Mouse (Mus musculus) right cerebral cortex, postnatal 4 days (tissue): ENCODE results near the gene Sstr2.
A peak's percentile ranks its signal among the peaks of the same experiment; 100 is the strongest.

Source experiments
- DNase-seq: peaks from one replicate; pipeline ENCODE4 v3.0.0-alpha.2; 2022

The Sstr2 gene

DNA sequence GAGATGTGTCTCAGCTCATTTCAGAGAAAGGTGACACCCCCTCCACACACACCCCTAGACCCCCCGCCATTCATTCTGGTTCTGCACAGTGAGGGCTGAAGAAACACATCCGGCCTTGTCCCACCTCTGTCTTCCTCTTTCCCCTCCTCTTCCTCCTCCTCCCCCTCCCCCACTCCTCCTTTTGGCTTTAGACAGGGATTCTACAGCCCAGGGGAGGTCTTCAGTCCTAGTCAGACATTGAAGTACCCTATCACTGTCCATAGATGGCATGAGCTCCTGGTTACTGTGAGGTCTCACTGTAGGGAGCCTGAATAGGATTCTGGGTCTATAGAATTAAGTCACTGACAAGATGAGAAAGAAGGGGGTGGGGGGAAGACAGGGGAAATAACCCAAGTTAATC lies 1.9 kb downstream of the Sstr2 start:
- no peak for DNase-seq

DNA sequence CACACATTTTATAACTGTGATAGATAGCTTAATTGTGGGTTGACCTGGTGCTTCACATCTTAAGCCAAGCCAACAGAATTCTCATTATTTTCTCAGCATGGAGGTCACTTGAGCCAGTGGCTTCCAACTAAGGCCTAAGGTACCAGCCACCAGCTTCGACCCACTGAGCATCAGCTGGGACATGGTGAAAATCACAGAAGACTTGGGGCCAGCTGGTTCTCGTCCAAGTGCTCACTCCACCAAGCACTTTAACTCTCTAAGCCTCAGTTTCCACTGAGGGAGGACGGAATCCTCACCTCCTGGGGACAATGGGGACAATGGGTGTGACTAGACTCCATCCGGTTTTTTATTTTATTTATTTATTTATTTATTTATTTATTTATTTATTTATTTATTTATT lies 2.9 kb downstream of the Sstr2 start:
- no peak for DNase-seq

DNA sequence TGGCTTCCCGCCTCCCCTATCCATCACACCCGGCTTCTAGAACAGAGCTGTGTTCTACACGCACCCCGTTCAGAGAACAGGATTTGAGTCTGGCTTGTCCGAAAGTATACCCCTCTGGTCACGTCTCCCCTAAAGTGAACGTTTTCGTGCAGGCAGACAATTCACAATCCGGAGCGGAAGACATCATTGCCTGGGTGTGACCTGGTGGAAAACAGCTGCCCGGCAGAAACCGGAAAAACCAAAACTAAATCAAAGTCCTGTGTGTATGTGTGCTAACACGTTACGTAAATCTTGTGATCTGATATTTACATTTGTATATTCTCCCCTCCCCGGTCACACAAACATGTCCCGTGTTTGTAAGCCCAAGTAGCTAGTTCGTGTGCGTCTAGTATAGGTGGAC lies 6.3 kb downstream of the Sstr2 start:
- no peak for DNase-seq

DNA sequence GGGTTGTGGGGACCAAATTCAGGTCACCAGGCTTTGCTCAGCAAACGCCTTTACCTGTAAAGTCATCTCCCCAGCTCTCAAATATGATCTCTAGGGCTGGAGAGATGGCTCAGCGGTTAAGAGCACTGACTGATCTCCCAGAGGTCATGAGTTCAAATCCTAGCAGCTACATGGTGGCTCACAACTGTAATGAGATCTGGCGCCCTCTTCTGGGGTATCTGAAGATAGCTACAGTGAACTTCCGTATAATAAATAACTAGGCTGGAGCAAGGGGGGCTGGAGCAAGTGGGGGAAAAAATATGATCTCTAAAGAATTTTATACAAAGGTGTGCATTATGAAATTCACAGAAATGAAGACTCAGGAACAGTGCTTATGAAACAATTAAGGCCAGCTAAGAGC lies 8.6 kb downstream of the Sstr2 start:
- no peak for DNase-seq

DNA sequence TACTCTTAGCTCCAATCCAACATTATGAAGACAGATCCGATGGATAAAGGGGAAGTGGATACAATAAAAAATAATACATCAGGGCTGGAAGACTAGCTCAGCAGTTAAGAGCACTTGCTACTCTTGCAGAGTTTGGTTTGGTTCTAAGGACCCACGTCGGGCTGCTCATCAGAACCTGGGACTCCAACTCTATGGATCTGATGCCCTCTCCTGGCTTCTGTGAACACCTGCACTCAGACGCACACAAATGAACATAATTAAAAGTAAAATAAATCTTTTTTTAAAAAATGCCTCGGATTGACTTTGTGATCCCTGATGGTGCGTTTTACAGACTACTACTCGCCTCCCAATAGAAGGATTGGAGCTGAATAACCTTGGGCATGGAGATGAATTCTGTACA lies 11.5 kb downstream of the Sstr2 start:
- no peak for DNase-seq

DNA sequence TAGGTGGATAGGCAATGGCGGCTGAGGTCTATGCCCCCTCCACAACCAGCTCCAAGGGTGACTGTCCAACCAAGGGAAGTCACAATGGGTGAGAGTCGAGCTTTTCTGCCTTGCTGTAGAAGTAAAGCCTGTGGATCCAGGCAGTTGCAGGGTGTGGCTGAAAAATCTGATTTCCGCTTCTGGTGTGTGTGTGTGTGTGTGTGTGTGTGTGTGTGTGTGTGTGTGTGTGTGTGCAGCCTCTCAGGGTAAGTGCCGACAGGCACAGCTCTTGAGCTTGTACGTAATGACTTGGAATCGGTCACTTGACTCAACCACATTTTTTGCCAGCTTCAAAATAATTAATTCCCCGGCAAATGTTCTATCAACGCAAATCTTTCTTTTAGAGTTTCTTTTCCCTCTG lies 12.2 kb downstream of the Sstr2 start:
- no peak for DNase-seq

DNA sequence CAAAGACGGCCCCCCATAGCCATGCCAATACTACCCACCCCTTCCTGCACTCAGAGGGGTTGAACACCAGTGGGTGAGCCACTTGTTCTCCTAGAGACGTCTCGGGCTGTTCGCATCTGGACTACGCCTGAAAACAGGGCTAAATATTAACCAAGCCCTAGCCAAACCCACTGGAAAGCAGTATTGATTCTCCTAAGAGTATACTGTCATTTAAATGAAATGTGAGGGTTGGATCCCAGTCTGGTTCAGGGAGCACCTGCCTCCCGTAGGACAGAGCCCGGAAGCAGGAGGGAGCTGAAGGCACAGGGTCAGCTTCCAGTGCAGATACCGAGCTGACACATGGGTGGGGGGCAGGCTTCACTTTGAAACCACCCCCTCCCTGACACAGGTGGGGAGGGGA lies 12.7 kb downstream of the Sstr2 start:
- DNase-seq, result no peak

DNA sequence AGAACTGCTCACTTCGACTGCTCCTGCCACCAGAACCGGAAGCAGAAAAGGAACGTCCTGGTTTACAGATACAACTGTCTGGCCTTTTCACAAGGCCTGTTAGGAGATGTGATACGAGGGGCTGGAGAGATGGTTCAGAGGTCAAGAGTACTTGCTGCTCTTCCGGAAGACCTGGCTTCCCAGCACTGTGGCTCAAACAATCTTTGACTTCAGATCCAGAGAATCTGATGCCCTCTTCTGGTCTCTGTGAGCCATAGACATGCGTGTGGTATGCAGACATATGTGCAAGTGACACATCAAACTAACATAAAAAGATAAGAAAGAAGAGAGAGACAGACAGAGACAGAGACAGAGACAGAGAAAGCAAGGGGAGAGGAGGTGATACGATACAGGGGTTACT lies 13.2 kb downstream of the Sstr2 start:
- DNase-seq, result no peak

DNA sequence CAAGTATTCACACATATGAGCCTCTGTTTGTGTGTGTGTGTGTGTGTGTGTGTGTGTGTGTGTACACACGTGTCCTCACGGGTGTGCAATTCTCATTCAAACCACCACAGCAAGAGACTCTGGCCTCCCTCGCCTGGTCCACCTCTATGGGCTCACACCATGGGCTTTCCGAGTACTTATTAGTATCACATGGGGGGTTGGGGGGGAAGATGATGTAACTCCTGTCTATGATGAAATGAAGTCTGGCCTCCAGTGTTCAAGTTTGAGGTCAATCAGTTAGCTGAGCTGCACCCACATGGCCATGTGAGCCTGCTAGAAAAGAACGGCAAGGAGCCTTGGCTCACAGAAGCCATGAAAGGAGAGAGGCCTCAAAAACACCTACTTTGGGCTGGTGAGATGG lies 14.3 kb downstream of the Sstr2 start:
- no peak for DNase-seq

DNA sequence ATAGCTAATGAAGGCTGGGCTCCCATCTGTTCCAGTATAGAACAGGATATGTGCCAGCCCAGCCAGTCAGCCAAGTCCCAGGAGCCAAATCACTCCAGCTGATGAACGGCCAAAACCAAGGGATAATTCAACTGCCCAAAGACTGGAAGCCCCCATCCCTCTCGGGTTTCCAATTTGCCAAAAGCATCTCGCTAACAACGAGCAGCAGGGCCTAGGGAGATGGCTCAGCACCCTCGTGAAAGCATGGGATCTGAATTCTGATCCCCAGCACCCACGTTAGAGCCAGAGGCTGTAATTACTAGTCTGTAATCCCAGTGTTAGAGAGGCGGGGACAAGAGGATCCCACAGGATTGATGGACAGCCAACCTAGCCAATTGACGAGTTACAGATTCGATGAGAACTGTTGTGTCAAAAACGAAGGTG lies 15.6 kb downstream of the Sstr2 start:
- DNase-seq, result no peak

DNA sequence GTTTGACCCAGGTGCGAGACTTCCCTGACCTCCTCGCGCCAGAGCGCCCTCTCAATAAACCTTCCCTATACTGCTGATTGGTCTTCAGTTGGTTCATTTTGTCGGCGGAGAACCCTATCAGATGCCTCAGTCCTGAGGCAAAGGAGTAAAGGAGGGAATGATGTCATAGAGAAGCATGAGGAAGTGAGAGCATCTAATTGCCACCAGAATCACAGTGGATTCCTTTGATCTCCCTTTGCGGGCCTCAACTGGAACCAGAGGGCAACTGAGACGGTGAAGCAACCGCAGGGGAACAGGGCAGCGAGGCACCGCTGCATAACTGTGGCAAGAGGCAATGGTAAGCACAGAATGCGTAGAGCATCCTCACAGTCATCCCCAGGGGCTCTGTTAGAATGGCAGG lies 19.5 kb downstream of the Sstr2 start:
- DNase-seq, result no peak

DNA sequence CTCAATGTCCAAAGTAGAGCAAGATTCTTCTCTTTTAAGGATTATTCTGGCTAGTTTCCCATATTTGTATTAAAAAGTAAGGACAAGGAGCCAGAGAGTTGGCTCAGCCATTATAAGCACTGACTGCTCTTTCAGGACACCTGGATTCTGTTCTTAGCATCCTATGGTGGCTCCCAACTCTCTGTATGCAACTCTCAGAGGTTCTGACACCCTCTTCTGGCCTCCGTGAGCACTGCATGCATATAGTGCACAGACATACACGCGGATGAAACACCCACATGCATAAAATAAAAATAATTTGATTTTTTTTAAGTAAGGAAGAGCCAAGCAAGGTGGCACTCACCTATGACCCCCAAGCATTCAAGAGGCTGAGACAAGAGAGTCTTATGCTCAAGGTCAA lies 26.0 kb downstream of the Sstr2 start:
- no peak for DNase-seq

DNA sequence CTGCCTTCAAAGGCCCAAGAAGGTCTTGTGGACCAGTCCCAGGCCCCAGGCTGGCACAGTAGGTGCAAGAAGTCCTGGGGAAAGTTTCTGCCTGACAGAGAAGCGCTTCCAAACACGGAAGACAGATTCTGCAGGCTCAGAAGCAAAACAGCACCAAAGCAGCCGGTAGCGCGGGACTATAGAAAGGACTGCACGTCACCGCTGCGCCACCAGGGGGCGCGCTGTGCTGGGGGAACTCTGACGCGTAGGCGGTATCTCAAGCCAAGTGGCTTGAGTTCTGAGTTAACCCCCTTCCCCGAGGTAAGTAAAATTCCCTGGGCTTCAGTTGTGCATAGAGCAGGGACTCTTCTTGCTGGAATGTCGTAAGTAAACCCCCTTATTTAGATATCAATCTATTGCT lies 29.0 kb downstream of the Sstr2 start:
- peak; percentile 87 for DNase-seq

DNA sequence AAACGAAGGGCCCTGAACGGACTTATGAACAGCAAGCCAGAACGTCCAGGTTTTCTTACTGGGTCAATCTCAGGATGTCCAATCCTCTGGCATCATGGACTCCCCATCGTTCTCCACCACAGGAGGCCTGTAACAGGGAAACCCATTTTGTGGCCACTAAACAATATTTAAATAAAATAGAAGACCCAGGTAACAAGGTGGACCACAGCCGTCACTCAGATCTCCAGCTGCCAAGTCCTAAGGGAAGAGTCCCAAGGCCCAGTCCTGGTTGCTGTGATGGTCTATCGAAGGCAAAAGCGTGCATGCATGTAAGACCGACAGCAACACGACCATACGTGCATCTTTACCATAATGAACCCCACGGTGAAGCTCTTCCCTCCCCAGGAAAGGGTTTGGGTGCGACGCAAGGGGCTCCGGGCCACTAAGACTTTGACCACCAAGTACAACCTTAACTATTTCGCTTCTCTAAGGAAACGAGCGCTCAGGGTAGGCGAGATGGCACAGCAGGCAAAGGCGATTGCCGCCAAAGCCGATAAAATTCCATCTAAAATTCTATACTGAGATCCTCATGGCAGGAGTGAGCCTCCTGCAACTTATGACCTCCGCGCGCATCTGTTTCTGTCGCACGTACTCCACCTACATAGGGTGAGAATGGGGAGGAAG lies 29.7 kb downstream of the Sstr2 start, which contains the start of gene Cog1:
TSS of gene Cog1 (plus strand) at position 480 of the 663 bp plus-strand sequence.
- no peak for DNase-seq

DNA sequence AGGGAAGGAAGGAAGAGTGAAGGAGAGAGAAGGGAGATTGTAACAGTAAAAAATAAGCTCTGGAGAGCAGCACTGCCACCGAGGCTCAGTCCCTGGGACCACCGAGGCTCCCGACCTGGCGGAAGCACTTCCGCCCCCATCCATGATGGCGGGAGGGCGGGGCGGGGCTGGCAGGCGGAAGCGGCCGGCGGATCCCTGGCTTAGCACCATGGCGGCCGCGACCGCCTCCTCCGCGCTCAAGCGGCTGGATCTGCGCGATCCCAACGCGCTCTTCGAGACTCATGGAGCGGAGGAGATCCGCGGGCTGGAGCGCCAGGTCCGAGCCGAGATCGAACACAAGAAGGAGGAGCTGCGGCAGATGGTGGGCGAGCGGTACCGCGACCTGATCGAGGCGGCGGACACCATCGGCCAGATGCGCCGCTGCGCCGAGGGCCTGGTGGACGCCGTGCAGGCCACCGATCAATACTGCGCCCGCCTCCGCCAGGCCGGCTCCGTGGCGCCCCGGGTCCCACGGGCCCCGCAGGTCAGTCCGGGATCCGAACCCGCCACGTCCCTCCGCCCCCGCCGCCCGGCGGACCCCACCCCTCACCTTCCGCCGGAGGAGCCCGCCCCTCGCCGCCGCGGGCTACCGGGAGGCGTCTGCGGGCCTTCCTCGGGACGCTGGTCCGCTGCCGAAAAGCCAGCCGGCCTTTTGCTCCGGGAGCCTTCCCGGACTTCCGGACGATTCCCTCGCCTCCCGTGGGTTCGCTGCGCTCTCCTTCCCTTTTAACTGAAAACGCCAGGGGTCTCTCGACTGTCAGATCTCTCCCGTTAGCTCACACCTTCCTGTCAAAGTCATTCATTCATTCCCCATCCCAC lies 30.4 kb downstream of the Sstr2 start, which contains the start of gene Slc39a11:
TSS of gene Slc39a11 (minus strand) at position 727 of the 858 bp plus-strand sequence.
- DNase-seq, result peak; percentile 80

DNA sequence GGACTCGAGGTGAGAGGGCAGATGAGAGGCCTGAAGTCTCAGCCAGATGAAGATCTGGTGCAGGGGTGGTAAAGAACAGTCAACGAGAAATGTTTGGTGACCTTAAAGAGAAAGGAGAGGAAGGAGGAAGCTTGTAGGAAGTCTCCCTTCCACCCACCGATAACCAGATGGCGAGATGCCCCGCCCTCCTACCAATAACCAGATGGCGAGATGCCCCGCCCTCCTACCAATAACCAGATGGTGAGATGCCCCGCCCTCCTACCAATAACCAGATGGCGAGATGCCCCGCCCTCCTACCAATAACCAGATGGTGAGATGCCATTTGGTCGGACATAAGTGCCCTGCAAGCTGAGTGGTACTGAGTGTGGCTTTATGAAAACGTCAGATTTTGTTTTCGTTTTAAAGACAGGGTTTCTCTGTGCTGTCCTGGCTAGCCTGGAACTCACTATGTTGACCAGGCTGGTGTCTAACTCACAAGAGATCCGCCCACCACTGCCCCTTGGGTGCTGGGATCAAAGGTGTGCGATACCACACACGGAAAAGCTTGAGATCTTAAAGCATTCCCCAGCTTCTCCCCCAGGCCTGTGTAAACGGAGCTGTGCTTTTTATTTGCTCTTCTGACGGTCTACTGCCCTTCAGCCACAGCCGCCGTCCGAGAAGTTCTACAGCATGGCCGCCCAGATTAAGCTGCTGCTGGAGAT lies 32.2 kb downstream of the Sstr2 start:
- DNase-seq, result no peak

DNA sequence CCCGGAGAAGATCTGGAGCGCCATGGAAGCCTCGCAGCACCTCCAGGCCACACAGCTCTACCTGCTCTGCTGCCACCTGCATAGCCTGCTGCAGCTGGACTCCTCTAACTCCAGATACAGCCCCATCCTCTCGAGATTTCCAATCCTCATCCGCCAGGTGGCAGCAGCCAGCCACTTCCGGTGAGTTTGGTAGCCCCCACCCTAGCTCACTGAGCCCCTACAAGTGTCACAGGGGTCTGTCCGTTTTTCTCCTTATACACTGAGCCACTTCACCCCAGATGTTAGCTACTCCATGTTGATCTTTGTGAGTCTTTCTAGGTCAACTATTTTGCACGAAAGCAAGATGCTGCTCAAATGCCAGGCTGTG lies 32.7 kb downstream of the Sstr2 start:
- peak; percentile 74 for DNase-seq

DNA sequence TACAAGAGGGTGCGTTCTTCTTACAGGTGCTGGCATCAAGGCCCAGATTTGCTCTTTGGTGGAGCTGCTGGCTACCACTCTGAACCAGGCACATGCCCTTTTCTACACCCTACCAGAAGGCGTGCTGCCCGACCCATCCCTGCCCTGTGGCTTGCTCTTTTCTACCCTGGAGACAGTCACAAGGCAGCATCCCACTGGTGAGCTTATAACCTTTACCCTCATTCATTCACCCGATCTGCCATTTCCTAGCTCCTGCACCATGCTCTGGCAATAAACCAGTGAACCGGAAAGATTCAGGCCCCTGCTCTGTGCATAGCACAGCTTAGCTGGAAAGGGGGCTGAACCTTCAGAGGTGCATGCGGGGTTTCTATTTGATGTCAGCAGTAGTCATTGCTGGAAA lies 33.4 kb downstream of the Sstr2 start:
- no peak for DNase-seq

DNA sequence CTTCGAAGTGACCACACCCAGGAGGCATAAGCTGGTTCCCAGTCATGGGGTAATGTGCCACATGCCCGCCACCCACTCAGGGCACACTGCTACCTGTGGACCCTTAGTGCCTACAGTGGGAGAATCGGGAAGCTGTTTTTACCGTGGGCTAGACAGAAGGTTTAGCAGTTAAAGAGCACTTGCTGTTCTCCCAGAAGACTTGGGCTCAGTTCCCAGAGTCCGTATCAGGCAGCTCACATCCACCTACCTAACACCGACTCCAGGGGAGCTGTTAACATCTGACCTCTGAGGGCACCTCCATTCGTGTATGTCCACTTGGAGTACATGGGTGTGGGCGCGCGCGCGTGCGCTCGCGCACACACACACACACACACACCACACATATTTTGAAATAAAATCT lies 35.0 kb downstream of the Sstr2 start:
- DNase-seq, result no peak

DNA sequence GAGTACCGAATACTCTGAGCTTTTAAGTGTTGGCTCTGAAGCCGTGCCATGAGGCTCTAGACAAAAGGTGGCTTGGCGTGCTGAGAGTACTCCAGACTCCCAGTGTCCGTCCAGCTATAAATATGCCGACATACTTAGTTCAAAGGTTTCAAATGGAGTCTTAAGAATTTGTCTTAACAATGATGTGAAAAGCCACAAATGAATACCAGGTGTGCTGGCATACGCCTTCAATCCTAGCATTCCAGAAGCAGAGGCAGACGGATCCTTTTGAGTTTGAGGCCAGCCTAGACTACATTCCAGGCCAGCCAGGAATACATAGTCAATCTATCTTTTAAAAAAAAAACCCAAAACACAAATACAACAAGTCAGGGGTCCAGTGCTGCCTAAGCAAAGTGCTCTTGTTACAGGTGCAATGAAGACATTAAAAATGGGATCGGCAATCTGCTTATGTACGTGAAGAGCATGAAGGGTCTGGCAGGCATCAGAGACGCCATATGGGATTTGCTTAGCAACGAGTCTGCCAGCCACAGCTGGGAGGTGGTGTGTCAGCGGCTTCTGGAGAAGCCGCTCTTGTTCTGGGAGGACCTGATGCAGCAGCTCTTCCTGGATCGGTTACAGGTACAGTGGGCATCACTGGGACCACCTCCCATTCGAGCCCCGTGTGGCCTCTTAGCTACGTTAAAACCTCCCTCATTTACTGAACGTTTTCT lies 35.6 kb downstream of the Sstr2 start:
- no peak for DNase-seq

DNA sequence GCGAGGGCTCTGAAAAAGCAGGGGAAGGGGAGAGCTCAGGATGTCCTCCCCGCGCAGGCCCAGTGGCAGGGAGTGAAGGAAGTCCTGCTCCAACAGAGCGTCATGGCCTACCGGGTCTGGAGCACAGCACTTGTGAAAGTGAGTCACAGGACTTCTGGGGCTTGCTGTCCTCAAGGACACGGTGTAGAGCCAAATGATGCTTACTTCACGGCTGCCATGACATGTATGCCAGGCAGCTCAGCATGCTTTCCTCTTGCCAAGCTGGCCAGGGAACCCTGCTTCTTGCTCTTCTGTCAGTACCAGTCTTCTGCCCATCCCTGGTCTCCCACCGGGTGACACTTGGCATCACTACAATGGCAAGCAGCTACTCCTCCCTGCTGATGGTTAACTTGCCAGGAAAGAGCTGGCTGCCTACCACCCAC lies 37.4 kb downstream of the Sstr2 start:
- no peak for DNase-seq

DNA sequence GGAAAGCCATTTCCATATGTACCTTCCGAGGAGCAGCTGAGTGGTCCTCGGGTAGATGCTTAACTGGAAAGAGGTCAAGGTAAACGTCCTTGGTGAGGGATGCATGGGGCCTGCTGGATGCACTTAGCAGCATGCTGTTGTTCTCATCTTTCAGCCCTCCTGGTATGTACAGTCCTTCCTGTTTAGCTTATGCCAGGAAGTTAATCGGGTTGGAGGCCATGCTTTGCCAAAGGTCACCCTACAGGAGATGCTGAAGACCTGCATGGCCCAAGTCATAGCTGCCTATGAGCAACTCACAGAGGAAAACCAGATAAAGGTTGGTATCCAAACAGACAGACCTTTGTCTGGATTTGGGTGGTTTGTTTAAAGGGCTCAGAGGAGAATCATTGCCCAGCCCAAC lies 38.1 kb downstream of the Sstr2 start:
- no peak for DNase-seq

DNA sequence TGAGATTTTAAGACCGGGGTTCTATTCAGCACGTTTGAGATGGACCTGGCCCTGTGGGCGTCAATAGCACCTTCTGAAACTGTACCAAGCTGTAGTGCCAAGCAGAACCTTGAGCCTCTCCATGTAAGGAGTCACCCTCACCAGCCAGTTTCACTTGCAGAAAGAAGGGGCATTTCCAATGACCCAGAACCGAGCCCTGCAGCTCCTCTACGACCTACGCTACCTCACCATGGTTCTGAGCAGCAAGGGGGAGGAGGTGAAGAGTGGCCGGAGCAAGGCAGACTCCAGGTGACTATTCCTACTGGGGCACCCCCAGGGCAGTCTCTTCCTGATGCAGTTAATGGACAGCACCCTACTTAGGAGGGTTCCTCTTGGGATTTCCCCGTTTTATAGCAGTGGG lies 39.2 kb downstream of the Sstr2 start:
- DNase-seq, result no peak
